Mouse (Mus musculus): ENCODE data around the gene Rab14. TPM values are rescaled to one million over a fixed set of nuclear protein-coding genes. Genes with fewer than 3 reads are reported as not detected.

The Rab14 gene
- polyA plus RNA-seq, 1 experiment from 2014 or later, result 364 TPM

DNA sequence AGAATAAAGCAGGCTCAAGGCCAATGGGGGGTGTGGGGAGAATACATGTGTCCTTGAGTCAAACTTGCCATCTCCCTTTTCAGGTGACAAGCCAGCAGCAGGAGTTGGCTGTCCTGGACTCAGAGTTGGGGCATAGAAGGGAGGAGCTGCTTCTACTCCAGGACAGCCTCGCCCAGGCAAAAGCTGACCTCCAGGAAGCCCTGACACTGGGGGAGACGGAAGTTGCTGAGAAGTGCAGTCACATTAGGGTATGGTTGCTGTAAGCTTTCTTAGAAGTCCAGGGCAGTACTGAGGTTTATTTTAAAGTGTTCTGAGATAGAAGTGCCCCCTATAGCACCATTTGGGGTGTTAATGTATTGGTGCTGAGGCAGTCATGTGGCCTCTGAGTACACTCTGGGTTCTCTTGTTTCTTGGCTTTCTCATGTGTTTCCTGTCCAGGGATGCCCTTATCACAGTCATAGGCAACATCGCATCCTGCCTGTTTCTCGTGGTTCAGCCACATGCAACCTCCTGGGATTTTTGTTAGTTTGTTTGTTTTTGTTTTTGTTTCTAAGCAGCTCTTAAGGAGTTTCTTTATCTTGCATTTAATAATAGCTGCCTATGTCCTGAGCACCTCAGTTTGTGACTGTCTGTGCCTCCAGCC is 39.0 kb downstream of the Rab14 start:
- H3K36me3 ChIP-seq (ENCODE audit: control insufficient read depth, insufficient read depth), result peaks cover 72% of the 10 kb centered on the region
- no peak overlapping the region for H3K9ac ChIP-seq (ENCODE audit: low read depth, low read length)
- no peak for ATAC-seq
- H3K4me2 ChIP-seq (replicated peaks; ENCODE audit: low read depth), result no peak overlapping the region
- H3K9me3 ChIP-seq (ENCODE audit: control insufficient read depth), result no peaks in the 10 kb centered on the region
- H3K27ac ChIP-seq (ENCODE audit: low read depth, low read length), result peak overlapping the region; percentile 28; the same call in 1 of the 2 replicates
- 82% methylated on average over 4 of the region's 4 CpGs for WGBS
- no peak overlapping the region for H3K4me3 ChIP-seq (ENCODE audit: low read depth, low read length)
- no peak for TF ChIP-seq CTCF (IDR thresholded peaks at IDR 0.05; ENCODE audit: low read depth)
- no peaks in the 10 kb centered on the region for H3K4me1 ChIP-seq (replicated peaks; ENCODE audit: control insufficient read depth, insufficient read depth, low read length)
- no peaks in the 10 kb centered on the region for H3K27me3 ChIP-seq (replicated peaks; ENCODE audit: control insufficient read depth, insufficient read depth, low read length)

DNA sequence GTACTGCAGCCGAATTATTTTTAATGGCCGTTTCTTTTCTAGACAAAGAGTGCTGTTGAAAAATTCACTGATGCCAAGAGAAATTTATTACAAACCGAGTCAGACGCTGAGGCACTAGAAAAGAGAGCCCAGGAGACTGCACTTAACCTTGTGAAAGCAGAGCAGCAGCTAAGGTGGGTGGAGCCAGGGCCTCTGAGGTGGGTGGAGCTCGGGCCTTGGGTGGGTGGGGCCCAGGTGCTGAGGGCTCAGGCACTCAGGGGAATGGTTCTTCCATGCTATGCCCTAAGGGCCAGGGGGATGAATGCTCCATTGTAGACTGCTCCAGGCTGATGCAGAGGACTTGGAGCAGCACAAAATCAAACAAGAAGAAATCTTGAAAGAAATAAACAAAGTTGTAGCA is 40.7 kb downstream of the Rab14 start:
- H3K4me2 ChIP-seq (replicated peaks; ENCODE audit: low read depth), result no peak overlapping the region
- peaks cover 69% of the 10 kb centered on the region for H3K36me3 ChIP-seq (ENCODE audit: control insufficient read depth, insufficient read depth)
- H3K4me3 ChIP-seq (ENCODE audit: low read depth, low read length), result no peak overlapping the region
- 42% methylated on average over 5 of the region's 5 CpGs for WGBS
- no peak for TF ChIP-seq CTCF (IDR thresholded peaks at IDR 0.05; ENCODE audit: low read depth)
- H3K27ac ChIP-seq (ENCODE audit: low read depth, low read length), result no peak overlapping the region
- no peaks in the 10 kb centered on the region for H3K9me3 ChIP-seq (ENCODE audit: control insufficient read depth)
- no peaks in the 10 kb centered on the region for H3K27me3 ChIP-seq (replicated peaks; ENCODE audit: control insufficient read depth, insufficient read depth, low read length)
- H3K4me1 ChIP-seq (replicated peaks; ENCODE audit: control insufficient read depth, insufficient read depth, low read length), result no peaks in the 10 kb centered on the region
- H3K9ac ChIP-seq (ENCODE audit: low read depth, low read length), result no peak overlapping the region
- no peak for ATAC-seq

DNA sequence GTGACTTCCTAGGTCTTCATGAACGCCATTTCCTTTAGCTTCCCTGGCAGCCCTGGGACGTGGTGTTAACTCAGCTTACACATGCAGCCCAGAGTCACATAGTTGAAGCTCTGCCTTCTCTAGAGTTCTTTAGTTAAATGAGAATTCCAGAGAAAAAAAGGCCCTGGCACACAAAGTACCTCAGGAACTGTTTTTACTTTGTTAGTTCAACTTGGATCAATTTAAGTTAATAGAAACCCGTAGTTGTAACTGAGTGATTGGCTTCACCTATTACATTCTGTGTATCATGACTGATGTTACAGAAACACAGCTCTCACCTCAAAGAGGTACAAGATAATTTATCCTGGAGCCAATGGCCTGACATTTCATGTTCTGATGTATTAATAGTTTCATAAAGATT is 42.6 kb downstream of the Rab14 start:
- WGBS, result 87% methylated on average over 3 of the region's 3 CpGs
- no peak overlapping the region for H3K27ac ChIP-seq (ENCODE audit: low read depth, low read length)
- H3K4me3 ChIP-seq (ENCODE audit: low read depth, low read length), result no peak overlapping the region
- H3K27me3 ChIP-seq (replicated peaks; ENCODE audit: control insufficient read depth, insufficient read depth, low read length), result no peaks in the 10 kb centered on the region
- ATAC-seq, result no peak
- H3K36me3 ChIP-seq (ENCODE audit: control insufficient read depth, insufficient read depth), result peaks cover 69% of the 10 kb centered on the region
- H3K9me3 ChIP-seq (ENCODE audit: control insufficient read depth), result no peaks in the 10 kb centered on the region
- TF ChIP-seq CTCF (IDR thresholded peaks at IDR 0.05; ENCODE audit: low read depth), result no peak
- no peak overlapping the region for H3K4me2 ChIP-seq (replicated peaks; ENCODE audit: low read depth)
- H3K4me1 ChIP-seq (replicated peaks; ENCODE audit: control insufficient read depth, insufficient read depth, low read length), result no peaks in the 10 kb centered on the region
- H3K9ac ChIP-seq (ENCODE audit: low read depth, low read length), result no peak overlapping the region

DNA sequence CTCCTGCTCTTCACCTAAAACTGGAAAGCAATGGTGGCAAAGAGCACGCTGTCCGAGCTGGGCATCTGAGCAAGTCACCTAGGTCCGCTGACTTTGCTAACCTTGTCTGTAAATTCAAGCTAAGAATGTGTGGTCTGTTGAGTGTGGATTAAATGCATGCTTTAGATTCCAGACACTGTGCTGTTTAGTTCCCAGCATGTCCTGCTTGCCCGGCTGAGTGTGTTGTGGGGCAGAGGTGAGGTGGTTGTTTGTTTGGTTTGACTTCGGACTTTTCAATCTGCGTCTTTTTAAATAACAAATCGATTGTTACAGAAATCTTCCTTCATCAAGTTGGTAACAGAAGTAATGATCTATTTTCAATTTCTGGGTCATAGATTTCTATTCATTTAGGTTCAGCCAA is 43.1 kb downstream of the Rab14 start:
- no peaks in the 10 kb centered on the region for H3K27me3 ChIP-seq (replicated peaks; ENCODE audit: control insufficient read depth, insufficient read depth, low read length)
- peaks cover 68% of the 10 kb centered on the region for H3K36me3 ChIP-seq (ENCODE audit: control insufficient read depth, insufficient read depth)
- WGBS, result 84% methylated on average over 7 of the region's 7 CpGs
- no peak overlapping the region for H3K27ac ChIP-seq (ENCODE audit: low read depth, low read length)
- no peak overlapping the region for H3K9ac ChIP-seq (ENCODE audit: low read depth, low read length)
- no peak for TF ChIP-seq CTCF (IDR thresholded peaks at IDR 0.05; ENCODE audit: low read depth)
- no peaks in the 10 kb centered on the region for H3K9me3 ChIP-seq (ENCODE audit: control insufficient read depth)
- H3K4me1 ChIP-seq (replicated peaks; ENCODE audit: control insufficient read depth, insufficient read depth, low read length), result no peaks in the 10 kb centered on the region
- H3K4me2 ChIP-seq (replicated peaks; ENCODE audit: low read depth), result no peak overlapping the region
- ATAC-seq, result no peak
- H3K4me3 ChIP-seq (ENCODE audit: low read depth, low read length), result no peak overlapping the region

DNA sequence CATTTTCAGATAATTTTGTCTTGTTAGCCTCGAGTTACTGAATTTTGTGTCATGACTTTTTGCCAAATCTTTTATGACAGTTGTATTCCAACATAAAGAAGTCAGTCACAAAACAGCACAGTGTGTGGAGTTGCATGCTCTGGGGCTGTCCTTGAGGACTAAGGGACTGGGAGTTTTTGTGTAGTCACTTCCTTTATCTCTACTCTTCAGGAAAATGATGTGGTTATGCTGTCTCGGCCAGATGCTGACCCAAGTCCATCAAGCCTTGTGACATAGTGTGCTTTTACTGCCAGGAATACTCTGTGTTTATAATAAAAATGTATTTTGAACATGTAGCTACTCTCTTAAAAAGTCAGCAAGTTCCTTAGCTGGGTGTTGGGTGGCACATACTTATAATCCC is 43.9 kb downstream of the Rab14 start:
- Histone ChIP-seq H3K9ac (ENCODE audit: low read depth, low read length) (no peak overlapping the region), H3K9me3 (ENCODE audit: control insufficient read depth) (no peaks in the 10 kb centered on the region), H3K4me2 (replicated peaks; ENCODE audit: low read depth) (no peak overlapping the region), H3K27me3 (replicated peaks; ENCODE audit: control insufficient read depth, insufficient read depth, low read length) (no peaks in the 10 kb centered on the region), H3K36me3 (ENCODE audit: control insufficient read depth, insufficient read depth) (peaks cover 65% of the 10 kb centered on the region), H3K4me1 (replicated peaks; ENCODE audit: control insufficient read depth, insufficient read depth, low read length) (no peaks in the 10 kb centered on the region), H3K27ac (ENCODE audit: low read depth, low read length) (no peak overlapping the region), H3K4me3 (ENCODE audit: low read depth, low read length) (no peak overlapping the region)
- TF ChIP-seq CTCF (IDR thresholded peaks at IDR 0.05; ENCODE audit: low read depth), result no peak
- WGBS, result 64% methylated on average over 2 of the region's 2 CpGs
- no peak for ATAC-seq

DNA sequence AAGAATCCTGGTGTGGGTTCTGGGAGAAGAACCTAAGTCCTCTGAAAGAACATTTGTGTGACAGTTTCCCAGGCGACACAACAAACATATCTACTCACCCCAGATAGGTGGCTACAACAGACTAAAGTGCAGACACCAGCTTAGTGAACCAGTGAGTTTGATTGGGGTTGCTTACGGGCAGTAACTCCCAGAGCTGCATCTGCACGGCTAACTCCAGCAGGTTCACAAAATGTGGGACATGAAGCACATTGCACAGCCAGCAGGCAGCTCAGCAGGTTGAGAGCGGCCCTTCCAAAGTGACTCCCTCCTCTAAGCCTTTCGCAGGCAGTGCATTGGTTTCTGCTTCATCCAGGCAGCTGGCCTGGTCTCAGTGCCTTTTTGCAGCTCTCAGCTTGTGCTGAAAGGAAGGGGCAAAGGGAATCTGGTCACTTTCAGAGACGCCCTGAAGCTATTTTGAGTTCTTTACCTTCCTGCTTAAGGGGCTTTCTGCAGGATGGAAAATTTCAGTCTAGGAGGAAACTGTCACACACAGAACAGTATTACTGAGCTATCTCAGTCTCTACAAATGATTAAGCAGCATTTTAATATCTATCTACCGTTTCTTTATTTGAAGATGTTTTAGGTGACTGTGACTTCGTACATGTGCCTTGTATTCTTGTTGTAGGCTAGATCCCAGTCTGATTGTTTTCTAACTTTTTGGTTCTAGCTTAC is 46.9 kb downstream of the Rab14 start:
- no peak for ATAC-seq
- Histone ChIP-seq H3K4me1 (replicated peaks; ENCODE audit: control insufficient read depth, insufficient read depth, low read length) (peaks cover 5% of the 10 kb centered on the region; the same call in 1 of the 2 replicates), H3K9me3 (ENCODE audit: control insufficient read depth) (no peaks in the 10 kb centered on the region), H3K9ac (ENCODE audit: low read depth, low read length) (no peak overlapping the region), H3K36me3 (ENCODE audit: control insufficient read depth, insufficient read depth) (peaks cover 78% of the 10 kb centered on the region), H3K4me2 (replicated peaks; ENCODE audit: low read depth) (no peak overlapping the region), H3K4me3 (ENCODE audit: low read depth, low read length) (no peak overlapping the region), H3K27me3 (replicated peaks; ENCODE audit: control insufficient read depth, insufficient read depth, low read length) (no peaks in the 10 kb centered on the region), H3K27ac (ENCODE audit: low read depth, low read length) (no peak overlapping the region)
- WGBS, result 75% methylated on average over 8 of the region's 8 CpGs
- TF ChIP-seq CTCF (IDR thresholded peaks at IDR 0.05; ENCODE audit: low read depth), result no peak

Data from intestine, postnatal 0 days (tissue).